Mouse (Mus musculus) T-helper 17 cell (primary cell): ENCODE measurements around the gene Slc38a2.

Experiments used
- in situ Hi-C, 2 experiments: fragments of 300-600 bp; cut with MboI, MseI; formaldehyde crosslinking; loops; 1 replicate in 1 of 2; 2 replicates in 1 of 2; pipeline ENCODE4 v1.15.1; 2025; ENCODE audit warnings: high pct_unique_total_duplicates in 2 of 2

Gene Slc38a2

GRCm38 (mm10) chr15:96720146-96720545 is 20.6 kb upstream of the Slc38a2 start:
- in situ Hi-C loops: loop anchor here in 1 of 2 experiments (5.0 kb wide), 1 partner anchor 227 kb away; no protein-coding TSS in a partner anchor

- in situ Hi-C loops: no loop called here
Measured at GRCm38 (mm10) chr15:96718466-96718865, 18.9 kb upstream of the Slc38a2 start.

- in situ Hi-C loops: no loop called here
Measured at GRCm38 (mm10) chr15:96717181-96717580, 17.7 kb upstream of the Slc38a2 start.

GRCm38 (mm10) chr15:96716371-96716770 is 16.8 kb upstream of the Slc38a2 start:
- in situ Hi-C loops: no loop called here

GRCm38 (mm10) chr15:96715692-96716080 is 16.2 kb upstream of the Slc38a2 start:
- in situ Hi-C loops: no loop called here

GRCm38 (mm10) chr15:96715079-96715691 is 15.7 kb upstream of the Slc38a2 start:
- in situ Hi-C loops: no loop called here

- in situ Hi-C loops: no loop called here
Measured at GRCm38 (mm10) chr15:96714676-96715016, 15.1 kb upstream of the Slc38a2 start.

- in situ Hi-C loops: no loop called here
Measured at GRCm38 (mm10) chr15:96713758-96714675, 14.5 kb upstream of the Slc38a2 start.

- in situ Hi-C loops: no loop called here
Measured at GRCm38 (mm10) chr15:96712338-96712737, 12.8 kb upstream of the Slc38a2 start.

- in situ Hi-C loops: no loop called here
Measured at GRCm38 (mm10) chr15:96711664-96712063, 12.1 kb upstream of the Slc38a2 start.

GRCm38 (mm10) chr15:96710352-96711114 is 11.0 kb upstream of the Slc38a2 start:
- in situ Hi-C loops: no loop called here

- in situ Hi-C loops: loop anchor here in 1 of 2 experiments (10.0 kb wide), 1 partner anchor 1115 kb away; no protein-coding TSS in a partner anchor
Measured at GRCm38 (mm10) chr15:96709491-96710351, 10.2 kb upstream of the Slc38a2 start.

- in situ Hi-C loops: loop anchor here in 1 of 2 experiments (10.0 kb wide), 1 partner anchor 1116 kb away; no protein-coding TSS in a partner anchor
Measured at GRCm38 (mm10) chr15:96708976-96709490, 9.5 kb upstream of the Slc38a2 start.

GRCm38 (mm10) chr15:96708428-96708827 is 8.9 kb upstream of the Slc38a2 start:
- in situ Hi-C loops: loop anchor here in 1 of 2 experiments (10.0 kb wide), 1 partner anchor 1116 kb away; no protein-coding TSS in a partner anchor

- in situ Hi-C loops: loop anchor here in 1 of 2 experiments (10.0 kb wide), 1 partner anchor 1117 kb away; no protein-coding TSS in a partner anchor
Measured at GRCm38 (mm10) chr15:96707936-96708335, 8.4 kb upstream of the Slc38a2 start.

GRCm38 (mm10) chr15:96702466-96703031 is 3.0 kb upstream of the Slc38a2 start:
- in situ Hi-C loops: loop anchor here in 1 of 2 experiments (10.0 kb wide), 1 partner anchor 1122 kb away; no protein-coding TSS in a partner anchor

GRCm38 (mm10) chr15:96700766-96701165 is 1.2 kb upstream of the Slc38a2 start:
- in situ Hi-C loops: loop anchor here in 1 of 2 experiments (10.0 kb wide), 1 partner anchor 1124 kb away; no protein-coding TSS in a partner anchor

- in situ Hi-C loops: loop anchor here in 1 of 2 experiments (5.0 kb wide), 2 partner anchors 57 to 1393 kb away; partner anchors contain the start of genes Pfkm, Senp1 and Slc38a1
Measured at GRCm38 (mm10) chr15:96698658-96699448, 677 bp downstream of the Slc38a2 start.
